Mouse (Mus musculus): ENCODE measurements around the gene Cldn24. TPM values are rescaled to one million over a fixed set of nuclear protein-coding genes. Genes with fewer than 3 reads are reported as not detected.

The Cldn24 gene
- polyA plus RNA-seq (2015; fragmentation: Nextera tagmentation; extraction: Ambion mirVana) = not detected in 2 replicates

GRCm38 (mm10) chr8:47821843-47822242 is at the start of gene Cldn24:
Gene Cldn24 (plus strand): TSS chr8:47822143.

GRCm38 (mm10) chr8:47824182-47824581 is 2.2 kb downstream of the Cldn24 start, which contains the start of gene Cldn22:
Gene Cldn22 (plus strand): TSS chr8:47824482.

Other genes with a start within 250 kb of the Cldn24 start
- gene Ing2, start 146.6 kb upstream of the Cldn24 start, polyA plus RNA-seq (2015; fragmentation: Nextera tagmentation; extraction: Ambion mirVana) = 8.3 and 8.4 TPM in 2 replicates
- 15.0 and 16.8 TPM in 2 replicates for gene Cdkn2aip, start 108.2 kb upstream of the Cldn24 start, polyA plus RNA-seq (2015; fragmentation: Nextera tagmentation; extraction: Ambion mirVana)
- gene Cldn22, start 2.3 kb downstream of the Cldn24 start, polyA plus RNA-seq (2015; fragmentation: Nextera tagmentation; extraction: Ambion mirVana) = not detected in 2 replicates
- gene Wwc2, start 168.8 kb downstream of the Cldn24 start, polyA plus RNA-seq (2015; fragmentation: Nextera tagmentation; extraction: Ambion mirVana) = 6.7 and 6.8 TPM in 2 replicates

Measured in neural tube, postnatal 0 days (tissue).